Mouse (Mus musculus) stomach, embryonic 14.5 days (tissue): ENCODE results near the gene Alkbh6. TPM values are rescaled to one million over a fixed set of nuclear protein-coding genes. Genes with fewer than 3 reads are reported as not detected.

Experiments used
- ATAC-seq: fragments of 200-750 bp; cut with Nextera tagmentation; 2 replicates; pipeline ENCODE4 v1.8.0; 2017; ENCODE audit warnings: low read depth, moderate TSS enrichment; ENCODE audit not compliant: insufficient number of reproducible peaks, insufficient read depth, low FRiP score
- H3K27ac ChIP-seq: fragments of 300-500 bp; sonication (generic); 2 replicates; pipeline ENCODE4 v1.5.1; 2014; ENCODE audit warnings: mild to moderate bottlenecking, low read length, moderate library complexity, mixed read lengths
- H3K27me3 ChIP-seq: fragments of 300-500 bp; sonication (generic); 2 replicates; pipeline ENCODE4 v1.6.1; 2014; ENCODE audit warnings: low read length, control low read depth, mixed read lengths; ENCODE audit not compliant: control insufficient read depth, insufficient read depth
- H3K36me3 ChIP-seq: fragments of 300-500 bp; sonication (generic); 2 replicates; pipeline ENCODE4 v1.6.1; 2014; ENCODE audit warnings: mild to moderate bottlenecking, control low read depth, low read length, moderate library complexity, mixed read lengths; ENCODE audit not compliant: control insufficient read depth, insufficient read depth
- H3K4me1 ChIP-seq: fragments of 300-500 bp; sonication (generic); 2 replicates; pipeline ENCODE4 v1.6.1; 2014; ENCODE audit warnings: low read length, control low read depth, mixed read lengths; ENCODE audit not compliant: control insufficient read depth, insufficient read depth
- H3K4me2 ChIP-seq: fragments of 300-500 bp; sonication (generic); replicated peaks from 2 replicates; pipeline ENCODE4 v1.6.1; 2014; ENCODE audit warnings: low read depth, low read length, control low read depth
- H3K4me3 ChIP-seq: fragments of 300-500 bp; sonication (generic); 2 replicates; pipeline ENCODE4 v1.5.1; 2014; ENCODE audit warnings: low read depth, low read length, control low read depth
- H3K9ac ChIP-seq: fragments of 300-500 bp; sonication (generic); replicated peaks from 2 replicates; pipeline ENCODE4 v1.6.1; 2014; ENCODE audit warnings: low read depth, mild to moderate bottlenecking, control low read depth, low read length, moderate library complexity, mixed read lengths
- H3K9me3 ChIP-seq: fragments of 300-500 bp; sonication (generic); 2 replicates; pipeline ENCODE4 v1.6.1; 2016; ENCODE audit warnings: low read depth, low read length, control low read depth; ENCODE audit not compliant: control insufficient read depth
- WGBS: fragments of 180-500 bp; shearing (Covaris S2); extraction: QIAGEN DNeasy Blood & Tissue Kit; methylation state at CpG from one replicate; pipeline ENCODE4 v1.1.7; 2014; 5-methylcytosine and 5-hydroxymethylcytosine counted together
- polyA plus RNA-seq: library from polyadenylated mRNA; unstranded; fragments of >200 nt; fragmentation: Nextera tagmentation; extraction: Ambion mirVana; gene quantifications from 2 replicates; pipeline ENCODE4 v1.2.1, GENCODE M21; 2014

The Alkbh6 gene
- polyA plus RNA-seq, 1 experiment from 2014 or later: 70.1 TPM

GRCm38 (mm10) chr7:30289714-30290399, 18.7 kb upstream of the Alkbh6 start:
- WGBS: 65% methylated on average over 10 of the region's 10 CpGs
- no peaks in the 10 kb centered on the region for H3K27me3 ChIP-seq
- no peak overlapping the region for H3K27ac ChIP-seq
- no peaks in the 10 kb centered on the region for H3K9me3 ChIP-seq
- no peaks in the 10 kb centered on the region for H3K4me1 ChIP-seq
- ATAC-seq: peak; percentile 59; the same call in 1 of the 2 replicates
- no peaks in the 10 kb centered on the region; the same call in 1 of the 2 replicates for H3K36me3 ChIP-seq
- H3K9ac ChIP-seq: no peak overlapping the region
- no peak overlapping the region for H3K4me3 ChIP-seq
- H3K4me2 ChIP-seq: no peak overlapping the region

- H3K36me3 ChIP-seq: peaks cover 3% of the 10 kb centered on the region; the same call in 1 of the 2 replicates
- ATAC-seq: peak; percentile 73
- no peaks in the 10 kb centered on the region for H3K27me3 ChIP-seq
- H3K4me1 ChIP-seq: no peaks in the 10 kb centered on the region
- peak within 1 kb of the TSS; percentile 61 for H3K4me2 ChIP-seq
- peak within 1 kb of the TSS; percentile 85 for H3K9ac ChIP-seq
- H3K4me3 ChIP-seq: peak within 1 kb of the TSS; percentile 55
- WGBS: 7% methylated on average over 35 of the region's 35 CpGs
- no peaks in the 10 kb centered on the region for H3K9me3 ChIP-seq
- peak within 1 kb of the TSS; percentile 49 for H3K27ac ChIP-seq
Measured at GRCm38 (mm10) chr7:30291215-30292131, 17.0 kb upstream of the Alkbh6 start, which contains the start of gene Clip3. Gene Clip3, plus strand, starts transcription at chr7:30291728.

GRCm38 (mm10) chr7:30293795-30294194, 14.7 kb upstream of the Alkbh6 start:
- ATAC-seq: no peak
- Histone ChIP-seq H3K27me3 (no peaks in the 10 kb centered on the region), H3K36me3 (peaks cover 16% of the 10 kb centered on the region), H3K4me2 (no peak overlapping the region), H3K27ac (no peak overlapping the region), H3K9ac (no peak overlapping the region), H3K9me3 (no peaks in the 10 kb centered on the region), H3K4me3 (no peak overlapping the region), H3K4me1 (no peaks in the 10 kb centered on the region)
- 82% methylated on average over 13 of the region's 13 CpGs for WGBS

GRCm38 (mm10) chr7:30294296-30294695, 14.2 kb upstream of the Alkbh6 start:
- Histone ChIP-seq H3K4me3 (no peak overlapping the region), H3K36me3 (peaks cover 19% of the 10 kb centered on the region), H3K4me2 (no peak overlapping the region), H3K4me1 (no peaks in the 10 kb centered on the region), H3K27me3 (no peaks in the 10 kb centered on the region), H3K9me3 (no peaks in the 10 kb centered on the region), H3K27ac (no peak overlapping the region), H3K9ac (no peak overlapping the region)
- 89% methylated on average over 5 of the region's 5 CpGs for WGBS
- ATAC-seq: no peak

- Histone ChIP-seq H3K4me1 (no peaks in the 10 kb centered on the region), H3K36me3 (peaks cover 22% of the 10 kb centered on the region), H3K27me3 (no peaks in the 10 kb centered on the region), H3K4me3 (no peak overlapping the region), H3K9me3 (no peaks in the 10 kb centered on the region), H3K4me2 (no peak overlapping the region), H3K27ac (no peak overlapping the region), H3K9ac (no peak overlapping the region)
- 62% methylated on average over 10 of the region's 10 CpGs for WGBS
- ATAC-seq: no peak
Measured at GRCm38 (mm10) chr7:30295103-30295502, 13.4 kb upstream of the Alkbh6 start.

GRCm38 (mm10) chr7:30296816-30297215, 11.7 kb upstream of the Alkbh6 start:
- peaks cover 24% of the 10 kb centered on the region for H3K36me3 ChIP-seq
- H3K27ac ChIP-seq: no peak overlapping the region
- H3K9ac ChIP-seq: no peak overlapping the region
- no peak overlapping the region for H3K4me2 ChIP-seq
- H3K4me1 ChIP-seq: no peaks in the 10 kb centered on the region
- 90% methylated on average over 15 of the region's 15 CpGs for WGBS
- H3K4me3 ChIP-seq: no peak overlapping the region
- no peaks in the 10 kb centered on the region for H3K9me3 ChIP-seq
- no peak for ATAC-seq
- H3K27me3 ChIP-seq: no peaks in the 10 kb centered on the region

GRCm38 (mm10) chr7:30297266-30297665, 11.3 kb upstream of the Alkbh6 start:
- Histone ChIP-seq H3K4me1 (no peaks in the 10 kb centered on the region), H3K27me3 (no peaks in the 10 kb centered on the region), H3K4me3 (no peak overlapping the region), H3K4me2 (no peak overlapping the region), H3K9ac (no peak overlapping the region), H3K36me3 (peaks cover 27% of the 10 kb centered on the region), H3K27ac (no peak overlapping the region), H3K9me3 (no peaks in the 10 kb centered on the region)
- WGBS: 77% methylated on average over 16 of the region's 16 CpGs
- ATAC-seq: no peak

- Histone ChIP-seq H3K4me2 (no peak overlapping the region), H3K9me3 (no peaks in the 10 kb centered on the region), H3K9ac (no peak overlapping the region), H3K27me3 (no peaks in the 10 kb centered on the region), H3K4me3 (no peak overlapping the region), H3K36me3 (peaks cover 40% of the 10 kb centered on the region), H3K27ac (no peak overlapping the region), H3K4me1 (no peaks in the 10 kb centered on the region)
- no peak for ATAC-seq
- 60% methylated on average over 3 of the region's 3 CpGs for WGBS
Measured at GRCm38 (mm10) chr7:30300914-30301313, 7.6 kb upstream of the Alkbh6 start.
